Mouse (Mus musculus) right cerebral cortex, postnatal 4 days (tissue): ENCODE data around the gene Spink8.
"Not testable (repeated sequence)": the region's sequence is repeated elsewhere in the genome, so short reads cannot be mapped to it uniquely, and the experiment has no call there.

Source experiments
- DNase-seq: peaks from one replicate; pipeline ENCODE4 v3.0.0-alpha.2; 2022

Gene Spink8

GRCm38 (mm10) chr9:109811980-109812379 lies at the start of gene Spink8:
TSS of gene Spink8 (plus strand) at chr9:109812280.
- DNase-seq, result no peak

DNA sequence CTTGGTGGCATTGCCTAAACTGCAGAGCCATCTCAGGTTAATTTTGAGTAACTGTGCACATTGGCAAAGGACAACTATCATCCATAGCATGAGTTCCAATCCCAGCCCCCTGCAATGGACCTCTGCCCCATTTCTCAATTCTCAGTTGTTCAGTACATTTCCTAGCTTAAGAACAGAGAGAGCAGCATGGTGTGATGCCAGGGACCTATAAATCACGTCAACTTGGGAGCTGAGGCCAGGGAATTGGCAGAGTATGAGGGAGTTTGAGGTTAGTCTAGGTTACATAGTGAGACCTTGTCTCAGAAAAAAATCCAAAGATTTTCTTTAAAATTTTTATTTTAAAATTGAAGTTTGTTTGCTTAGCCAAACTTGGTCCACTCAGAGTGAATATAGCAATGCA lies 45.2 kb upstream of the Spink8 start:
- DNase-seq, result not testable (repeated sequence)

- not testable (repeated sequence) for DNase-seq
Measured at GRCm38 (mm10) chr9:109790570-109790969, 21.5 kb upstream of the Spink8 start, which contains the start of gene Fbxw27. TSS of gene Fbxw27 (minus strand) at chr9:109790670.

- no peak for DNase-seq
Measured at GRCm38 (mm10) chr9:109795221-109795620, 16.9 kb upstream of the Spink8 start.

GRCm38 (mm10) chr9:109795811-109796210 lies 16.3 kb upstream of the Spink8 start:
- no peak for DNase-seq

DNA sequence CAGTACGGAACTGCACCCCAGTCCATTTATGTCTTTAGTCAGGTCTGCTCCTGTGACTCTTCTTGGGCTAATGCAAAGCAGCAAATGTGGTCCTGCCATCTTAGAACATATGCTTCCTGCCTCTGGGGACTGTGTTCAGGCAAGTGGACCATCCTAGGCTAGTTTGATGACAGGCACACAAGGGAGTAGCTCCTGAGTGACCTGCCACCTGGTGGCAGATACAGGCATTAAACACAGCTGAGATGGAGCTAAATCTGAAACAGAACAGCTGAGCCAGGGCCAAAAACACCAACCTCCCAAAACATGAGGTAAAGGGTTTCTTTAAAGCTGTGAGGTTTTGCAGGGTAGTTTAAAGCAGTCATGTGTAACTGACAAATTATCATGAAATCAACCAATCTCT lies 14.0 kb upstream of the Spink8 start:
- no peak for DNase-seq

- DNase-seq, result not testable (repeated sequence)
Measured at GRCm38 (mm10) chr9:109805596-109805995, 6.5 kb upstream of the Spink8 start.

GRCm38 (mm10) chr9:109806260-109806659 lies 5.8 kb upstream of the Spink8 start:
- no peak for DNase-seq

- DNase-seq, result no peak
Measured at GRCm38 (mm10) chr9:109806695-109807293, 5.3 kb upstream of the Spink8 start.

- DNase-seq, result no peak
Measured at GRCm38 (mm10) chr9:109807898-109808297, 4.2 kb upstream of the Spink8 start.

DNA sequence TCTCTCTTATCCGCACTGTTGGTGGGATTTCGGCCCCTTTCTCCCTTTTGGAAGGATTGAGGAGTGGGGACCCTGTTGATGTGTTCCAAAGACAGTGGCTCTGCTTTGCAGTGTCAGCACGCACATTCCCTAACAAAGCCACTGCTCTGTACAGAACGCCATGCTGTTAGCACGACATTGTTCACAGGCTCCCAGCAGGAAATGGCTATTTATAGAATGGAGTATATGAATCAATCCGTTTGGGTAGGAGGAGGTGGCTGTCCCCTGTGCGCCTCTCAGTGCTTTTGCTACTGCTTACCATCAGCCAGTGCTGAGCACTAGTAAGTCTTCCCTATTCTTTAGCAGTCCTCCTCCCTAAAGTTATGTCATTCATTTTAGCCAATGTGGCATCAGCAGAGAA lies 1.3 kb downstream of the Spink8 start:
- DNase-seq, result no peak

DNA sequence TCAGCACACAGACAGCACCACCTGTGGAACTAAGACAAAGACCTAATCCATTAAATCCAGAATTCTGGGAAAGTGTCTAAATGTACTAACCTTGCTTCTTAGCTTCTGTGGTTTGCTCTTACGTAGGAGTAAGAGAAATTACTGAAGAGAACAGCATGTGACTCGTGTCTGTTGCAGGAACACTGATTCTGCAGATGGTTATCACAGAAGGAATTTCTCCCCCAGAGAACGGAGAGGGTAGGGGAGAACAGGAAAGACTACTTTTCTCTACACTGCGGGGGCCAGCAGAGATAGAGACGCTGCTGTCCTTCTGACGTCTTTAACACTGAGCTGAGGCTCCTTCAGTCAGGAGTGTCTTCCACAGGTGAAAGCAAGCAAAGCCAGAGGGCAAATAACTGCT lies 4.3 kb downstream of the Spink8 start:
- no peak for DNase-seq

GRCm38 (mm10) chr9:109825739-109826138 lies 13.7 kb downstream of the Spink8 start:
- DNase-seq, result no peak

DNA sequence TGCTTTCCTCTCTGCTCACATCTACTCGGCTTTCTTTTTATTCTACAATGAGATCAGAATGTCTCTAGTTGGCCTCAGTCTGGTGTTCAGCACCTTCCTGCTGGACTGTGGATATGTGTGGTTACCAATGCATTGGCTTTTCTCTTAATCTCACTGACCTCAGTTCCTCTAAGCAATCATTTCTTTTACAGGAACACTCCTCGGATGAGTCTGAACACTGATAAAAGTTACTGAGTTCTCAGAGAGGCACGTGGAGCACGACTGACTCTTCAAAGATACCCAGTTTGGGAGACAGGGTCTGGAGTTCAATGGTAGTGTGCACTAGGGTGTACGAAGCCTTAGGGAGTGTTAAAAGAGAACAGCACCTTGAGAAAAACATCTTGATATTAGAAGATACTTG lies 14.1 kb downstream of the Spink8 start:
- DNase-seq, result no peak

GRCm38 (mm10) chr9:109832391-109833087 lies 20.5 kb downstream of the Spink8 start, which contains the start of gene Nme6:
TSS of gene Nme6 (plus strand) at chr9:109832749.
- DNase-seq, result peak; percentile 82

DNA sequence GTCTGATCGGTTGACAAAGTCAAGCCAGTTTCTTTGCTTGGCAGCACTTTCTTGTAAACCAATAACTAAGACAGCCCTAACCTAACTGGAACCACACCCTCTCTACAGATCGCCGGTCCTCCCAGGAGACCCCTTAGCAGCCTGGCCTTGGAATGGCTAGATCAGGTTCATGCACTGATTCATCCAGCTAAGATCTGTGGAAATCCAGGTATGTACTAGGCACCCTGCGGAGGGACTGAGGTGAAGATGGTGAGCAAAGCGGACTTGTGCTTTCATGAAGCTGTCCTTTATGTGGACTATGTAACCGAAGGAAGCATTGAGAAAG lies 21.0 kb downstream of the Spink8 start:
- DNase-seq, result no peak

- DNase-seq, result peak; percentile 13
Measured at GRCm38 (mm10) chr9:109849312-109849758, 37.3 kb downstream of the Spink8 start, which contains the start of gene Camp. TSS of gene Camp (minus strand) at chr9:109849617.

DNA sequence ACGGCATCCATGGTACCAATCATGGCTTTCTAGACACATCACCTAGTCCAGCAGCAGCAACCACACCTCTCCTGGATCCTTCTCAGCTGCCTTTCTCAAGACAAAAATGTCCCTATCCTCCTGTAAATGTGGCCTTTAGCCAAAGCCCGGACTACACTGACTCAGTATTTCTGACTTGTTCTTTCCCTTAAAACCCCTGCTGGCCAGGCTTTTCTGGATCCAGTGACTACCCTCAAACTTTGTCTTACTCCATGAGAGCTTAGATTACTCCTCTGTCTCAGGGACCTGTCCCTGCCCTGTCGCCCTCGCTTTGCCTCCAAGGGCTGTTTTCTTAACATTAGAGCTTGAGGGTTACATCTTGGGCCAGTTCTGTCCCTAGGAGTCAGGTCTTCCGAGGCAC lies 38.0 kb downstream of the Spink8 start:
- no peak for DNase-seq

GRCm38 (mm10) chr9:109854341-109854740 lies 42.3 kb downstream of the Spink8 start:
- DNase-seq, result no peak

DNA sequence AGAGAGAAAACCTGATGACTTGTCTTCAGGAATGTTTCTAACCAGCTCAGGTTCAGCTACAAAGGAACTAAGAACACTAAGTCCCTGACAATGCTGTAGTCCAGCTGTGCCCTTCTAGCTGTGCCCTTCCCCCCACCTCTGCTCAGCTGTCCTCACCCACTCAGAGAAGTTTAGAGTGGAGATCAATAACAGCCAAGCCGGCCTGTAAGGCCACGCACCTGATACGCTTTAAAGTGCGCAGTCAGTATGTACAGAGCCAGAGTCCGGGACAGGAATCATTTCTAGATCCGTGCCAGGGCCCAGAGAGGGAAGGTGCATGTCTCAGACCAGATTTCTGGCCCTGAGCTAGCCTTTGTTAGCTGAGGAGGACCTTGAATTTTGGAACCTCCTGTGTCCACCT lies 43.9 kb downstream of the Spink8 start:
- no peak for DNase-seq

DNA sequence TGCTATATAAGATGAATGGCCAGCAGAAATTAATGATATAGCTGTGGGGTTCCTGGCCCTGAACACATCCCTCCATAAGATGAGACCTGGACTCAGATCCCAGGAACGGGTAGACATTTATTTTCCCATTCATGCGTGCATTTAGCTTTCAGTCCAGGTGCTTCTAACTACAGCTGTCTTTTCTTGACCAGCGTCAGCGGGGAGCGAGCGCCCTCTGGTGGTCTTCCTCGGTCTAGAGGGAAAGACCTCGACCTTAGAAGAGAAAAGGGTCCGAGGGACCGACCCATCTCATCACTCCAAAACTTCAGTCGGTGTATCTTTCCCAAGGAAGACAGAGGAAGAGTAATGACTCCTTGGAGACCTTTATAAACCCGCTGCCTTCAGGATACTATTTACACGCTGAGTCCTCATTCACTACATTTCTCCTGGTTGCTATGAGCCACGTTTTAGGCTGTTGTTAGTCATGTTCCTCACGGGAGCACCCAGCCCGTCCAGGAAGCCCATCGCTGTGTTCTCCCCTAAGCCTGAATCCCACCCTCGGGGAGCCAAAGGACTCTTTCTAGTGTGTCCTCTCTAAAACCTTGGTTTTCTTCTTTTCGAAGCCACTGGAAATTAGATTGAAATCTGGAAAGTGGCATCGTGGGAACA lies 50.4 kb downstream of the Spink8 start:
- peak; percentile 90 for DNase-seq

GRCm38 (mm10) chr9:109863085-109863484 lies 51.0 kb downstream of the Spink8 start:
- no peak for DNase-seq

GRCm38 (mm10) chr9:109866218-109866617 lies 54.1 kb downstream of the Spink8 start:
- DNase-seq, result no peak

- DNase-seq, result no peak
Measured at GRCm38 (mm10) chr9:109870983-109871572, 59.0 kb downstream of the Spink8 start.
